Mouse (Mus musculus) right cerebral cortex, postnatal 10 days (tissue): ENCODE results near the gene Ano9.
A peak's percentile ranks its signal among the peaks of the same experiment; 100 is the strongest.

Experiments used
- DNase-seq, 2 experiments: peaks; one replicate each; pipeline ENCODE4 v3.0.0; 2021; ENCODE audit warnings: low spot score in 2 of 2

Ano9 gene

DNA sequence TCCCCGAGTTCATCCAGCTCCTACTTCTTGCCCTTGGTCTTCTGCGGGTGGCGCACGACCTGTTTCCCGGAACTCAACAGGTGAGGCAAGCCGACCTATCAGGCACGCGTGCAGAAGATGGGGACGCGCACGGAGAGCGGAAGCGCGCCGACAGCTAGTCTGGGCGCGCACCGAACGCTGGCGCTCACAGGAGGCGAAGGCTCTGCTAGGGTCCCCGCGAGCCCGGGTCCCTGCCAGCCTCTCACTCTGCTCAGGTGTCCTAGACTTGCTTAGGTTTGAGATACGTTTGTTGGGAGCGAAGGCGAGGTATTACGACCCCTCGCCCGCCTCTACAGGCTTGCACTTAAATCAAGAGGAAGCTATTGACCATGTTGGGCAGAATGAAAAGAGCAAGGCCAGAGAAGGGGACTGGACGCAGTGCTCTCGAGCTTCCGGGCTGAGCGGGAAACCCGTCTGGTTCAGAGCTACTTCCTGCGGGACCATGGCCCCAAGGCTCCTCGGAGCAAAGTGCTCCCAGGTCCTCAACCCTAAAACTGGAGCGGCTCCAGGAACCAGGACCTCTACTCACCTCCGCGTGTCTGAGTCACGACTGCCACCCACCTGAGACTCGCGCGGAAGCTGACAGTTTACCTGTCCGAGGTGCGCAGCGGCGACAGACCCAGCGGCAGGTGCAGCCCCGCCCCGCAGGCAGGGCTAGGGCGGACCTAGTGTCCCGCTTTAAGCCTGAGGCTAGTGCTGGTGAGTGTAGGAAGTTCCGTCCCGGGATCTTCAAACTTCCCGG is 17.5 kb downstream of the Ano9 start, which contains the start of gene Sigirr:
Sigirr (minus strand) TSS at position 662 of the 781 bp plus-strand sequence.
- DNase-seq, result peak in 1 of 2 experiments; percentile 65

DNA sequence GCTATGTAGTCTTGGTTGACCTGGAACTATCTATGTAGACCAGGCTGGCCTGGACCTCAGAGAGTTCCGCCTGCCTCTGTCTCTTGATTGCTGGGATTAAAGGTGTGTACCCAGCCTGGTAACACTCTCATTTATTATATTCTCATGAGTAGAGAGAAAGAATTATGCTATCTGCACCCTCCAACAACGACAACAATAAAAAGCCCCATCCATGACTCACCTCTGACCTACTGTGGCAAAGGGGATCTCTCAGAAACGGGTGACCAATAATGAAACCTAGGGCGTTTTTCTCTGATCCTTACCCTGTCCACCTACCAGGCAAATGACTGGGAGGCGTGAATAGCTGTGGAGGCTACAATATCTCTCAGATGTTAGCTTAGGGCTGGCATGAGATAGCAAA is 20.4 kb downstream of the Ano9 start:
- DNase-seq, result no peak

DNA sequence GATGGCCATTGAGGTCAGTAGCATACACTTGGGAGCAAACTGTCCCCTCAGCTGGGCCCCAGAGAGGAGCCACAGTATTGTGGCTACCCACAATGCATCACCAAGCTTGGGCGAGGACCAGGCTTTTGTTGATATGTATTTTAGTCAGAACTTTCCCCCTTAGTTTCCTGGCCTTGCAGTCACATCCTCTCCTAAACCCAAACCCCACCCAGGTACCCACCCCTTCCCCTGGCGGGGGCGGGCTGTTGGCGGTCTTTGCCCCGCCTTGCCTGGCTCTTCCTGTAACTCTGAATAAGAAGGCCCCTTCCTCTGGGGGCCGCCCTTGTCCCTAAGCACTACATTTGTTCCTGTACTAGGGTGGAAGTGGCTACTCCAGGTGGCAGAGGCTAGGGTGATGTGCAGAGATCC is 21.0 kb downstream of the Ano9 start:
- DNase-seq, result no peak

DNA sequence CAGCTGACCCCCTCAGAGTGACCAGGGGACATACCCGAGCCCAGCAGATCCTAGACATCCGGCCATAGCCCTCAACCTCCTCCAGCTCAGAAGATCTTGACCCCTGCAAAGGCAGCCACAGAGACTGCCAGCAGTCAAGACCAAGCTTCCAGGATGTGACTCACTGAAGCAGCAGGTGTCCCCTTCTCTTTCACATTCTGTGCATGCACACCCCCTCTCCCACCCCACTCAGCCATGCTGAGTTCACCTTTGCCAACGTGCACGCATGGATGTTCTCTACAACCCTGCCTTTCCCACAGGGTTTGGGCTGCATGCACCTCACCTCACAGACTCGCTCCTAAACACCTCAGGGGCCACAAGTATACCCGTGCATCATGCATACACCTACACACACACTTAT is 21.6 kb downstream of the Ano9 start:
- no peak for DNase-seq

DNA sequence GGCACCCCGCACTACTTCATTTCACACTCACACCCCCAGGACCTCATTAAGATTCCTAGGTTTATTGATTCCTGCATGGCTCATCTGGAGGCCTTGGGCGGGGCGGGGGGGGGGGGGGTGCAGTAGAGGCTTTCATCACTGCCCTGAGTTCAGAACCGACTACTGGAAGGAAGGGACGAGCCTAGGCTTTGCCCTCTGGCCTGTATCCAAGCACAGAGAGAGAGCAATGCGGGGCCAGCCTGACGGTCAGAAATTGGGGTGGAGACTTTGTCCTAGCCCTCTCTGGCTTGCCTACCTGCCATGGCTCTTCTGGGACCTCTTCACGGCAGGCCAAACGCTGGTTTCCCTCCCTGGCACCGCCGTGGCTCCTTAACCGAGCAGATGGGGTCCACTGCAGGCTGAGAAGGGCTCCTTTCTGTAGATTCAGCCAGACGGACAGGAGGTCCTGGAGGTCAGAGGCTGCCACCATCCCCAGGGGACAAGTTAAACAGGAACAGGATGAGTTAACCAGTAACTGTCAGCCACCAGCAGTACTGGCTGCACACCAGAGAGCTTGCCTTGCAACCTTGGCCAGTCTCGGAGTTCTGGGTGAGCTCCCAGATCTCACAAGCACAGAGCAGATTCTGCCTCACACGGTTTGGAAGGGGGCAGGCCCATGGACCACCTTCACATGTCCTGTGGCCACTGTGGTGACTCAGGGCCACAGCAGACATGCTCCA is 23.0 kb downstream of the Ano9 start:
- DNase-seq, result no peak

DNA sequence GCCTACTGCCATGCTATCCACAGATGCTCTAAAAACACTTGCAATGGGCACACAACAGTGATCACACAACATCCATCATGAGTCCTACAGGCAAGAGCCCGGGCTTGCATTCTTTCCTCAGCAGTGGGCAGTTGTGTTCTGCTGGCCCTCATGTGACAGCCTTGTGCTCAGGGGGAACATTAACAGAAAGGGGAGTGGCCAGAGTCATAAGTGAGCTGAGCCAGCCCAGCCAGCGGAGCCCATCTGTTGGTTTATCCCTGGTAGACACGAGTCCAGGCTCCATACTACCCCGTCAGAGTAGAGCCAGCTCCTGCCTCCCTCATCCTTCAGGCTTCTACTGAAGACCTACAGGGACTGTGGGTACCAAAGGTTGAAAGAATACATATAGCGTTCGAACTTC is 23.7 kb downstream of the Ano9 start:
- no peak for DNase-seq

DNA sequence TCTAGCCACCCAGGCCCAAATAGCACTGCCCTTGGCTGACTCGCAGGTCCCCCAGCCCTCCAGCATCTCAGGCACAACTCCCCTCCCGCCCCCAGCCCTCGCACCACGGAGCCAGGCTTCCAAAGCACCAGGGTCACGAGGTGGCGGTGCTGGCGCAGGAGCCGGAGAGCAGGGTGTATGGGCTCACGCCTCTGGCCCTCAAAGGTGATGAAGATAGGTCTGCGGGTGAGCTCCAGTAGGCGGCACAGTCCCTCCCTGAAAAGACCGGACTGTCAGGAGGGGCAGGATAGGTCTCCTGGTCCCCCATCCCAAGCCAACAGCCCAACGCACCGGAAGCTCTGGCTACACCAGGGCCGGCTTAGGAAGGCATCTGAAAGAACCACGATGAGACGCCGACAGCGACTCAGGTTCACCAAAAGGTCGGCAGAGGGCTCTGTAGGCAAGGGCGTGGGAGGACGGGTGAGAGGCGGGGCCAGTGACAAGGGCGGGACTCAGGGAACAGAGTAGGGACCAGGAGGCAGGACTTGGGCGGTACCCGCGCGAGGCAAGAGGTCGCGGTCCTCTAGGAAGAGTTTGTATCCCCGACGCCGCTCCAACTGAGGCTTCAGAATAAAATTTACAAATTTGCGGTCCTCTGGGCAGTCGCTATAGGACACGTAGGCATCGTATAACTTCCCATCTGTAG is 25.4 kb downstream of the Ano9 start:
- DNase-seq, result peak; percentile 63 to 75

DNA sequence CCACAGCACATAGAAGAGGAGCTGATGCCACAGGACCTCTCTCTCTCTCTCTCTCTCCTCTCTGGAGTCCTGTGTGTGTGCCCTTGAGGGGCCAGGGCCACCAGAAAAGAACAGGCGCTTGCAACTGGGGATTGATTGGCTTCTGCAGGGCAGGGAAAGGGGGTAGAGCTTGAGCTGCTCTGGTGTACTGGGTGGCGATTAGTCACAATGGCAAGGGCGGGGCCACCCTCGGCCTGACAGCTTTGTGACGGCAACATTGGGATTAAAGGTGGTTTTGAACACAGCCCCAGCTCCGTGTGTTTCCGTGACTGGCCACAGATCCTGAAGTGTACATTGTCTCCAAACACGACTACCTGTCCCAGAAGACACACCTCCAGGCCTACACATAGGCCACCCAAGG is 27.4 kb downstream of the Ano9 start:
- no peak for DNase-seq

DNA sequence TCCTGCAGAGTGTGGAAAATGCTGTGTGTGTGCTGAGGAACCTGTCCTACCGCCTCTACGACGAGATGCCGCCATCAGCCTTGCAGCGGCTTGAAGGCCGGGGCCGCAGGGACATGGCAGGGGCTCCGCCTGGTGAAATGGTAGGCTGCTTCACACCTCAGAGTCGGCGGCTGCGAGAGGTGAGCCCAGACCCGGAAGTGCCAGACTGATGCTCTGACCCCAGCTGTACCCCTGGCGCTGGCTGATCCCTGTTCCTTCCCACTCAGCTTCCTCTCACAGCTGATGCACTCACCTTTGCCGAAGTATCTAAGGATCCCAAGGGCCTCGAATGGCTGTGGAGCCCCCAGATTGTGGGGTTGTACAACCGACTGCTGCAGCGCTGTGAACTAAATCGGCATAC is 29.1 kb downstream of the Ano9 start:
- no peak for DNase-seq

DNA sequence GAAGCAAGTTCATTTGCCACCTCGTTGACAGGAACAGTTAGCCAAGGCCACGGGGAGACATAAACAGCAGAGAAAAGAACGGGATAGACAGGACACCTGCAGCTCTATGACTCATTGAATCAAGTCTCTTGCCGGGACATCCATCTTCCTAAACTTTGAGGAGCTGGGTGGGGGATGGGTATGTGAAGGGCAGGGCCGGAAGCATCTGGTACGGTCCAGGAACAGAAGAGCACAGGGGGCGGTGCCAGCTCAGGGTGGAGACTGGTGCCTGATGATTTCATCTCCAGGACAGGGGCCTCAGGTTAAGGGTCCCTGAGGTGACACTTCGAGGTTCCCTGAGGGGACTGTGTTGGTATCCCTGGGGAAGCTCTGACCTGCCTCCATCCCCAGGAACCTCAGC is 29.7 kb downstream of the Ano9 start:
- no peak for DNase-seq

DNA sequence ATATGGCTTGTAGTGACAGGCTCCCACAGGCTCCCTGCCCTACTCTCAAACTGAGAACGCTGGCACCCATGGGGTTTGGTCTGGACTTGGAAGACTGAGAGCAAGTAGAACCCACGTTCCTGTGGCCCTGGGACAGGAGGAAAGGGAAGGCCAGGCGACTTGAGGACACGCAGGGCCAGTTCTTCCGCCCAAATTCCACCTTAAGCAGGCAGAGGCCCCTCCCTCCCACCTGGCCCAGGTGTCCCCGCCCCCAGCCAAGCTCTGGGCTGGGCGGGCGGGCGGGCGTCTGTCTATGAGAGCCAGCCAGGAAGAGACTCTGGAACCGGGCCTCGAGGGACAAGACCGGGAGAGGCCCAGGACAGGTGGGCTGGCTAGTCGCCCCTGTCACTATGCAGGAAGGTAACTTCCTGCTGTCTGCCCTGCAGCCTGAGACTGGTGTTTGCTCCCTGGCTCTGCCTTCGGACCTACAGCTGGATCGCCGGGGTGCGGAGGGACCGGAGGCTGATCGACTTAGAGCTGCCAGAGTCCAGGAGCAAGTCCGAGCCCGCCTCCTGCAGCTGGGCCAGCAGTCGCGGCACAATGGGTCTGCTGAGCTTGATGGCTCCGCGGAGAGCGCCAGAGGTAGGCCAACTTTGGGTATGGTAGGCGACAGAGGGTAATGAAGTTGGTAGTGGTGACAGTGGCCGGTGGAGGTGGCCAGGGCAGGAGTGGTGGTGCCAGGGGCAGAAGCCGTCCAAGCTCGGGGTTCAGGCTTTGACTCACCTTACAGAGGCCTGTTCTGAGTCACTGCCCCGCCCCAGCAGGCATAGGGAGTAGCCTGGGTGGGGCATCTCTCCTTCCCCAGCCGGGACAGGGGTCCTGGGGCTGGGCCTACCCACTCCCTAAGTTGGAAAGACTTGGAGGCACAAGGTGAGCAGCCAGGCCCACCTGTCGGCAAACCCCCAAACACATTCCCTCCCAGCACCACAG is 37.8 kb downstream of the Ano9 start:
- no peak for DNase-seq

DNA sequence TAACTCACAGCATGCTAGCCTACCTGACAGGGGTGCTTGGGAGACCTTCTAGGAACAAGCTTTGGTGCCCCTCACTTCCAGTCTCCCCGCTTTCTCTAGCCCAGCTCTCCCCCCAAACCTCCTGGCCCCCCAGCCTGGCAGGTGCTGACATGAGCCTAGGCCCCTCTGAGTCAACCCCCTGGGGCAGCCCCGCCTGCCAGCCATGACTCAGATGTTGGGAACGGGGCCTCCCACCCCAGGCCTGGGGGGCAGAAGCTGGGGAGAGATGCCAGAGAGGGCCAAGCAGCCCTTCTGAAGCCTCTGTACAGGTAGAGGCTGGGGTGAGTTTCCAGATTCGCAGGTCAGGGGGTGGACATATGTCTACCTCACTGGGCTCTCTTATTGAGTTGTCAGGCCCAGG is 38.7 kb downstream of the Ano9 start:
- DNase-seq, result no peak

DNA sequence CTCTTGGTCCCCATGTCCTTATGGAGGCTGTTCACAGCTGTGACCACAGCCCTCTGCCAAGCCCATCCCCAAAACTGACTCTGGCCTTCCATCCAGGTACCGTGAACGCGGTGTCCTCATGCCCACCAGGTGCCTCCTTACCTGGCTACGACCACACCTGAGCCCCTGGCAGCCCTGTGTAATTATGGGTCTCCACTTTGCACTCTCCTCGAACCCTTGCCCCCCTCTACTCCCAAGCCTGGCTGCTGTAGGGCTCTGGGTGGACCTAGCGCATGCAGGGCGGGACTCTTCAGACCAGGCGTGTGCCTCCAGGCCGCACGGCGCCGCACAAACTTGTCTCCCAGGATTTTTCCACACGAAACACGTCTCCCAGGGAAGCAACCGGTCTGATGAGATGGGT is 39.8 kb downstream of the Ano9 start, which contains the start of gene Pkp3:
Pkp3 (plus strand) TSS at position 378 of the 400 bp plus-strand sequence.
- no peak for DNase-seq

DNA sequence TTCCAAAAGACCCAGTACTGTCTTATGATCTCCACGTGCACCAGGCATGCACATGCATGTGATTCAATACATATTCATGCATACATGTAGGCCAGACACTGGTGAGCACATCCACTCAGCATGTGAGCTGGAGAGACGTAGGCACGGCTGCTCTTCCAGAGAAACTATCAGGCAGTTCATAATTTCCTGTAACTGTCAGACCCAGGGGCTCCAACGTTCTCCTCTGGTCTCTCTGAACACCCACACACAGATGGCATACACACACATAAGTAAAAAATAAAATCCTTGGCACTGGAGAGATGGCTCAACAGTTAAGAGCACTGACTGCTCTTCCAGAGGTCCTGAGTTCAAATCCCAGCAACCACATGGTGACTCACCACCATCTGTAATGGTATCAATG is 43.8 kb downstream of the Ano9 start:
- peak in 1 of 2 experiments; percentile 51 for DNase-seq

DNA sequence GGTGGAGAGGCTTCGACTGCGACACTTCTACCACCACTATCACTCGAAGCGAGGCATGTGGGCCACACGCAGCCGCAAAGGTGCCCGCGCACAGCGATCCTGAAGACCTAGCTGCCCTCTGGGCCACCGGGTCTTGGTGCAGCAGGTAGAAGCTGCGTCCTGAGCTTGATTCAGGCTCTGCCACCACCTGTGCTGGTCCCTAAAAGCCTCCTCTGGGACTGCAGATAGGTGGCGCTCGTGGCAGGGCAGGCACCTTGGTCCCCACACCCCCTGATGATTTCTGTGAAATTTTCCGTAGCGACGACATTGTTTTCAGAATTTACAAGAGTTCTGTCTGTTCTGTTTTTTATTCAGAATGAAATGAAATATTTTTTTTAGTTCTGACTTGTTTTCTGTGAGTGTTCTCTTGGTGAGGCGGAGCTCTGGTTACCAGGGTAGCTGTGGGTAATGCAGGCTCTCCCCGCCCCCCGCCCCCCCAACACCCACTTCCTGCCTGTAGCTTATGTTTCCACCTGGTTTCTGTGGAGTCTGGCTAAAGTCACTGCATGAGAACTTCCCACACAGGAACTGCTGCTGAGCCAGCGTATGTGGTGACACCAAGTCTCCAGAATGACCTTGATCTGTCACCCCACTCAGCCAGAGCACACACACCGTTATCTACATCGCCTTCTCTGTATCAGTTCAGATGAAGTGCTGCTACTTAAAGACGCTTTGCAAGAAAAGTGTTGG is 45.4 kb downstream of the Ano9 start:
- DNase-seq, result peak in 1 of 2 experiments; percentile 48

DNA sequence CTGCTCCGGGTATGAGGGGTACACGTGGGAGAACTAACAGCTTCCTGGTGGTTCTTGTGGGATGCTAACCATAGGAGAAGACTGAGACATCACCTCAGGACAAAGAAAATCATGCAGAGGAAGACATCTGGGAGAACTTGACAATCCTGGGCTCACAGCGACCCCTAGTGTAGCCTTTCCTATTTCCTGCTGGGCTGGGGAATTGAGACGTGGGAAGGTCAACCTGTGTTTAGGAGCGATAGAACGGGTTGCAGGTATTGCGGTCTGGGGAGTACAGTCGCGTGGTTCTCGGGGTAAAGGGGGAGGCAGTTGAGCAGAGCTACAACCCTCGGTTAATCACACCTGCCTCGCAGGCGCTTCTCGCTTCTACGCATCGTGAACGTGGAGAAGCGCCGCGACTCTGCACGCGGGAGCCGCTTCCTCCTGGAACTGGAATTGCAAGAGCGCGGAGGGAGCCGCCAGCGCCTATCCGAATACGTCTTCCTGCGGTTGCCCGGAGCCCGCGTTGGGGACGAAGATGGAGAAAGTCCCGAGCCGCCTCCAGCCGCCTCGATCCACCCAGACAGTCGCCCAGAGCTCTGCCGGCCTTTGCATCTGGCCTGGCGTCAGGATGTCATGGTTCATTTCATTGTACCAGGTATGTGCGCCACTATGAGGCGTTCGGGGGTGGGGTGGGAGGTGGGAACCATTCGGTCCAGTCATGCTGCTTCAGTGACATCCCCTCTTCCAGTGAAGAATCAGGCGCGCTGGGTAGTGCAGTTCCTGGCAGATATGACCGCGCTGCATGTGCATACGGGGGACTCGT is 47.3 kb downstream of the Ano9 start:
- peak; percentile 83 to 84 for DNase-seq

DNA sequence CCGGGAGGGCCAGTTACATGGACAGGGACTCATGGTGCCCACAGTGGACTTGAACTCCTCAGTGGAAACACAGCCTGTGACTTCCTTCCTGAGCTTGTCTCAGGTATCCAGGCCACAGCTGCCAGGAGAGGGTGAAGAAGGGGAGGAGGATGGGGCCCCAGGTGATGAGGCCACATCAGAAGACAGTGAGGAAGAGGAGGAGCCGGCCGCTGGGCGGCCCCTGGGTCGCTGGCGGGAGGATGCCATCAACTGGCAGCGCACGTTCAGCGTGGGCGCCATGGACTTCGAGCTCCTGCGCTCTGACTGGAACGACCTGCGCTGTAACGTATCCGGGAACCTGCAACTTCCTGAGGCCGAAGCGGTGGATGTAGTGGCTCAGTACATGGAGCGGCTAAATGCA is 49.3 kb downstream of the Ano9 start:
- peak in 1 of 2 experiments; percentile 46 for DNase-seq

DNA sequence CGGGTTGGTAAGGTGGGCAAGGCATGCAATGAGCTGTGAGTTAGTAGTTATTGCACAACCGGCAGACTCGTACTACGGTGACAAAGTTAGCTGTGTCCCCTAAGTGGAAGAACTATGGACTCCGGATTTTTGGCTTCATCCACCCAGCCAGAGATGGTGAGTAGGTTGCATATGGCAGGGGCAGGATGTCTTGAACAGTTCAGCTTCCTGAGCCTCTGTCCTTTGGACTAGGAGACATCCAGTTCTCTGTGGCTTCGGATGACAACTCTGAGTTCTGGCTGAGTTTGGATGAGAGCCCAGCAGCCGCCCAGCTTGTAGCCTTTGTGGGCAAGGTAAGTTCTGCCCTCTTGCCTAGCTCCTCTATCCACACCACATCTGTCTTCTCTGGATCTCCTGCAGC is 53.0 kb downstream of the Ano9 start:
- no peak for DNase-seq

DNA sequence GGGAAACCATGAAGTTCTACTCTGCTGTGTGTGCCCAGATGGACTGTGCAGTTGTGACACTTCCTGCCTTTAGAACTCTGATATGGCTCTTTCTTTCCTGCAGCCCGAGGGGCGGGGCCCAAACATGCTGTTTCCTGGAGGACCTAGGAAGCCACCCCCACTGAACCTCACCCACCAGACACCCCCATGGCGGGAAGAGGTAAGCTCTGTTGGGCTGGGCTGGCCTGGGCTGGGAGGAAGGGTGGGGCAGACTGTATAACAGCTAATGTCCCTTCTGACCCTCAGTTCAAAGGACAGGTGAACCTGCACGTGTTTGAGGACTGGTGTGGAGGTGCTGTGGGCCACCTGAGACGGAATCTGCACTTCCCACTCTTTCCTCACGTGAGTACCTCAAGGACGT is 53.4 kb downstream of the Ano9 start:
- DNase-seq, result no peak

DNA sequence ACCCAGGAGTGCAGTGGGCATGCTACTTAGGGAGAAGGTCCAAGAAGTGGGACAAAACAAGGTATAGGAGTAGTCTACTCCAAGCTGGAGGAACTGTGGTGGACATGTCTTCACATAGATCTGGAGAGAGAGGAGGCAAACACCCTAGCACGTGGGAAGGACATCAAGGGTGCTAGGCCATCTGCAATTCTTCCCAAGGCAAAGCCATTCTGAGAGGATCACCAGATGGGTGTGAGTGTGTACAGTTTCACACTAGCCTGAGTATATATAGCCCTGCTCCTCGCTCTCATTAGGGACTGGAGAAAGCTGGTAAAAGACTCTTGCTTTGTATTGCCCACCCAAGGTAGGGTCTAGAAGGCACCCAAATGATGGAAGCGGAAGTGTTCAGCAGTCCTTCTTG is 54.3 kb downstream of the Ano9 start:
- peak in 1 of 2 experiments; percentile 59 for DNase-seq
